Mouse (Mus musculus): ENCODE measurements around the gene Uso1. TPM values are rescaled to one million over a fixed set of nuclear protein-coding genes. Genes with fewer than 3 reads are reported as not detected.

The Uso1 gene
- polyA plus RNA-seq, 1 experiment from 2014 or later = 26.7 TPM

GRCm38 (mm10) chr5:92103816-92104415, 33.8 kb upstream of the Uso1 start:
- no peak overlapping the region for H3K4me2 ChIP-seq
- H3K9ac ChIP-seq (ENCODE audit: low read depth, low read length) = no peak overlapping the region
- H3K9me3 ChIP-seq (replicated peaks; ENCODE audit: control insufficient read depth, low read length) = no peaks in the 10 kb centered on the region
- peaks cover 2% of the 10 kb centered on the region; the same call in 1 of the 2 replicates for H3K4me1 ChIP-seq (ENCODE audit: control insufficient read depth, insufficient read depth, low read length)
- H3K27me3 ChIP-seq (ENCODE audit: control insufficient read depth, insufficient read depth, low read length) = no peaks in the 10 kb centered on the region
- H3K27ac ChIP-seq (ENCODE audit: low read depth, low read length) = no peak overlapping the region
- H3K36me3 ChIP-seq (ENCODE audit: control insufficient read depth, insufficient read depth, low read length) = no peaks in the 10 kb centered on the region
- 61% methylated on average over 13 of the region's 13 CpGs for WGBS (ENCODE audit: insufficient replicate concordance)
- ATAC-seq (replicated peaks; ENCODE audit: insufficient number of reproducible peaks, low FRiP score, low TSS enrichment) = no peak
- H3K4me3 ChIP-seq (ENCODE audit: low read depth, low read length) = no peak overlapping the region

- Histone ChIP-seq H3K36me3 (ENCODE audit: control insufficient read depth, insufficient read depth, low read length) (no peaks in the 10 kb centered on the region), H3K9me3 (replicated peaks; ENCODE audit: control insufficient read depth, low read length) (no peaks in the 10 kb centered on the region), H3K27ac (ENCODE audit: low read depth, low read length) (no peak overlapping the region), H3K27me3 (ENCODE audit: control insufficient read depth, insufficient read depth, low read length) (no peaks in the 10 kb centered on the region), H3K4me3 (ENCODE audit: low read depth, low read length) (no peak overlapping the region), H3K4me2 (no peak overlapping the region; the same call in 1 of the 2 replicates), H3K4me1 (ENCODE audit: control insufficient read depth, insufficient read depth, low read length) (peaks cover 2% of the 10 kb centered on the region; the same call in 1 of the 2 replicates), H3K9ac (ENCODE audit: low read depth, low read length) (no peak overlapping the region)
- ATAC-seq (replicated peaks; ENCODE audit: insufficient number of reproducible peaks, low FRiP score, low TSS enrichment) = no peak
- 32% methylated on average over 10 of the region's 10 CpGs for WGBS (ENCODE audit: insufficient replicate concordance)
Observed at GRCm38 (mm10) chr5:92106327-92107125, 31.2 kb upstream of the Uso1 start.

- Histone ChIP-seq H3K4me2 (no peak overlapping the region), H3K4me3 (ENCODE audit: low read depth, low read length) (no peak overlapping the region), H3K36me3 (ENCODE audit: control insufficient read depth, insufficient read depth, low read length) (no peaks in the 10 kb centered on the region), H3K4me1 (ENCODE audit: control insufficient read depth, insufficient read depth, low read length) (peaks cover 3% of the 10 kb centered on the region; the same call in 1 of the 2 replicates), H3K9me3 (replicated peaks; ENCODE audit: control insufficient read depth, low read length) (no peaks in the 10 kb centered on the region), H3K9ac (ENCODE audit: low read depth, low read length) (no peak overlapping the region), H3K27me3 (ENCODE audit: control insufficient read depth, insufficient read depth, low read length) (no peaks in the 10 kb centered on the region), H3K27ac (ENCODE audit: low read depth, low read length) (no peak overlapping the region)
- 87% methylated on average over 4 of the region's 4 CpGs for WGBS (ENCODE audit: insufficient replicate concordance)
- no peak for ATAC-seq (replicated peaks; ENCODE audit: insufficient number of reproducible peaks, low FRiP score, low TSS enrichment)
Observed at GRCm38 (mm10) chr5:92107282-92107681, 30.5 kb upstream of the Uso1 start.

GRCm38 (mm10) chr5:92110818-92111355, 26.9 kb upstream of the Uso1 start:
- WGBS (ENCODE audit: insufficient replicate concordance) = 86% methylated on average over 5 of the region's 5 CpGs
- ATAC-seq (replicated peaks; ENCODE audit: insufficient number of reproducible peaks, low FRiP score, low TSS enrichment) = no peak
- Histone ChIP-seq H3K4me2 (no peak overlapping the region), H3K4me3 (ENCODE audit: low read depth, low read length) (no peak overlapping the region), H3K27me3 (ENCODE audit: control insufficient read depth, insufficient read depth, low read length) (0 out of 2 replicates have a peak, but pooled peaks cover 5% of the 10 kb centered on the region), H3K9ac (ENCODE audit: low read depth, low read length) (no peak overlapping the region), H3K27ac (ENCODE audit: low read depth, low read length) (no peak overlapping the region), H3K9me3 (replicated peaks; ENCODE audit: control insufficient read depth, low read length) (no peaks in the 10 kb centered on the region), H3K36me3 (ENCODE audit: control insufficient read depth, insufficient read depth, low read length) (no peaks in the 10 kb centered on the region), H3K4me1 (ENCODE audit: control insufficient read depth, insufficient read depth, low read length) (peaks cover 7% of the 10 kb centered on the region; the same call in 1 of the 2 replicates)

GRCm38 (mm10) chr5:92112175-92112574, 25.6 kb upstream of the Uso1 start:
- Histone ChIP-seq H3K36me3 (ENCODE audit: control insufficient read depth, insufficient read depth, low read length) (no peaks in the 10 kb centered on the region), H3K4me3 (ENCODE audit: low read depth, low read length) (peak overlapping the region; percentile 26), H3K27me3 (ENCODE audit: control insufficient read depth, insufficient read depth, low read length) (0 out of 2 replicates have a peak, but pooled peaks cover 5% of the 10 kb centered on the region), H3K9ac (ENCODE audit: low read depth, low read length) (no peak overlapping the region; the same call in 1 of the 2 replicates), H3K9me3 (replicated peaks; ENCODE audit: control insufficient read depth, low read length) (no peaks in the 10 kb centered on the region), H3K27ac (ENCODE audit: low read depth, low read length) (no peak overlapping the region), H3K4me2 (peak overlapping the region; percentile 64), H3K4me1 (ENCODE audit: control insufficient read depth, insufficient read depth, low read length) (peaks cover 7% of the 10 kb centered on the region; the same call in 1 of the 2 replicates)
- no peak for ATAC-seq (replicated peaks; ENCODE audit: insufficient number of reproducible peaks, low FRiP score, low TSS enrichment)
- 10% methylated on average over 6 of the region's 6 CpGs for WGBS (ENCODE audit: insufficient replicate concordance)

- Histone ChIP-seq H3K4me2 (peak overlapping the region; percentile 64), H3K27me3 (ENCODE audit: control insufficient read depth, insufficient read depth, low read length) (0 out of 2 replicates have a peak, but pooled peaks cover 5% of the 10 kb centered on the region), H3K9ac (ENCODE audit: low read depth, low read length) (peak overlapping the region; percentile 54; the same call in 1 of the 2 replicates), H3K4me3 (ENCODE audit: low read depth, low read length) (peak overlapping the region; percentile 26), H3K27ac (ENCODE audit: low read depth, low read length) (no peak overlapping the region), H3K4me1 (ENCODE audit: control insufficient read depth, insufficient read depth, low read length) (peaks cover 7% of the 10 kb centered on the region; the same call in 1 of the 2 replicates), H3K9me3 (replicated peaks; ENCODE audit: control insufficient read depth, low read length) (no peaks in the 10 kb centered on the region), H3K36me3 (ENCODE audit: control insufficient read depth, insufficient read depth, low read length) (no peaks in the 10 kb centered on the region)
- WGBS (ENCODE audit: insufficient replicate concordance) = 9% methylated on average over 10 of the region's 10 CpGs
- ATAC-seq (replicated peaks; ENCODE audit: insufficient number of reproducible peaks, low FRiP score, low TSS enrichment) = no peak
Observed at GRCm38 (mm10) chr5:92112585-92112984, 25.2 kb upstream of the Uso1 start.

GRCm38 (mm10) chr5:92113484-92113883, 24.3 kb upstream of the Uso1 start:
- H3K27ac ChIP-seq (ENCODE audit: low read depth, low read length) = no peak overlapping the region
- H3K4me1 ChIP-seq (ENCODE audit: control insufficient read depth, insufficient read depth, low read length) = peaks cover 7% of the 10 kb centered on the region; the same call in 1 of the 2 replicates
- no peaks in the 10 kb centered on the region for H3K36me3 ChIP-seq (ENCODE audit: control insufficient read depth, insufficient read depth, low read length)
- ATAC-seq (replicated peaks; ENCODE audit: insufficient number of reproducible peaks, low FRiP score, low TSS enrichment) = no peak
- H3K27me3 ChIP-seq (ENCODE audit: control insufficient read depth, insufficient read depth, low read length) = 0 out of 2 replicates have a peak, but pooled peaks cover 5% of the 10 kb centered on the region
- H3K4me3 ChIP-seq (ENCODE audit: low read depth, low read length) = no peak overlapping the region
- H3K4me2 ChIP-seq = no peak overlapping the region
- H3K9ac ChIP-seq (ENCODE audit: low read depth, low read length) = no peak overlapping the region
- no peaks in the 10 kb centered on the region for H3K9me3 ChIP-seq (replicated peaks; ENCODE audit: control insufficient read depth, low read length)
- WGBS (ENCODE audit: insufficient replicate concordance) = 85% methylated on average over 7 of the region's 7 CpGs

- Histone ChIP-seq H3K4me2 (no peak overlapping the region), H3K27ac (ENCODE audit: low read depth, low read length) (no peak overlapping the region), H3K4me3 (ENCODE audit: low read depth, low read length) (no peak overlapping the region), H3K36me3 (ENCODE audit: control insufficient read depth, insufficient read depth, low read length) (no peaks in the 10 kb centered on the region), H3K9ac (ENCODE audit: low read depth, low read length) (no peak overlapping the region), H3K4me1 (ENCODE audit: control insufficient read depth, insufficient read depth, low read length) (peaks cover 7% of the 10 kb centered on the region; the same call in 1 of the 2 replicates), H3K27me3 (ENCODE audit: control insufficient read depth, insufficient read depth, low read length) (0 out of 2 replicates have a peak, but pooled peaks cover 5% of the 10 kb centered on the region), H3K9me3 (replicated peaks; ENCODE audit: control insufficient read depth, low read length) (no peaks in the 10 kb centered on the region)
- WGBS (ENCODE audit: insufficient replicate concordance) = 81% methylated on average over 6 of the region's 6 CpGs
- ATAC-seq (replicated peaks; ENCODE audit: insufficient number of reproducible peaks, low FRiP score, low TSS enrichment) = no peak
Observed at GRCm38 (mm10) chr5:92114223-92114622, 23.5 kb upstream of the Uso1 start.

Data from heart, embryonic 11.5 days (tissue).